Mouse (Mus musculus) liver, postnatal 0 days (tissue): ENCODE data around the gene Gcdh.

ENCODE experiments used
- CTCF ChIP-seq: sonication (generic); IDR thresholded peaks from 2 replicates; pipeline ENCODE4 v1.5.1; 2016; ENCODE audit warnings: antibody characterized with exemption, low read depth
- EP300 ChIP-seq: IDR thresholded peaks from 2 replicates; pipeline ENCODE4 v1.6.1; 2016; ENCODE audit warnings: antibody characterized with exemption, low read depth, mild to moderate bottlenecking

DNA sequence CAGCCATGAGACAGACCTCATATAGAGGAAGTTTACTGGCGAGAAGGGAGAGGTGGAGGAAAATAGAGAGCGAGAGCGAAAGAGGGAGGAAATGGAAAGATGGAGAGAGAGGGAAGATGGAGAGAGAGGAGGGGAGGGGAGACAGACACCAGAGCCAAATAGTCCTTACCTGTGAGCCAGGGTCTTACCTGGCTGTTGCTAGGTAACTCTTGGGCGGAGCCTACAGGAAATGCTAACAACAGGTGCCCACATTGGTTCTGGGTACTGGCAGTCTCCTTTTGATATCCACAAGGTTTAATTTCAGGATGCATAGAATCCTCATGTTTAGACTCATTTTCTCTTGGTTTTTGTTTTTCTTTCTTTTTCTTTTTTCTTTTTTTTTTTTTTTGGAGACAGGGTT, 20.7 kb downstream of the Gcdh start:
- TF ChIP-seq CTCF (no peak), EP300 (no peak)
